12 mouse cellular contexts compared by ENCODE assay signal in the genomic region with DNA sequence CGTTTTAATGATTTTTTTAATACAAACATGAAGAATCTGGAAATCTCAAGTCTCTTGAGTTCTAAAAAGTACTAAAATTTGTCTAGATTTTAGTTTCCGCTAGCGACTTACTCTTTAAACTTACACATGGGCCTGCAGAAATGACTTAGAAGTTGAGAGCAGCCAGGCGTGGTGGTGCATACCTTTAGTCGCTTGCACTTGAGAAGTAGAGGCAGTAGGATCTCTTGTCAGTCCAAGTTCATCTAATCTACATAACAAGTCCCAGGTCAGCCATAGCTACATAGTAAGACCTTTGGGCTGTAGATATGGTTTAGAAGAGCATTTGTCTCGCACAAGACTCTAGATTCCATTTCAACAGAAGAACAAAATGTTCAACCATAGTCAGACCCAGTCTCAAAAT. TPM values are rescaled to one million over a fixed set of nuclear protein-coding genes. Genes with fewer than 3 reads are reported as not detected.
A peak's percentile ranks its signal among the peaks of the same experiment; 100 is the strongest.
DNase-seq lines count a peak whose midpoint lies in the region; ATAC-seq and TF ChIP-seq lines count a peak whose summit lies in the region.
"Had no signal": no experiment of that assay in that cellular context is flagged by ENCODE, and none has a peak within 500 bp of the region (broad histone marks: within the 10 kb centered on the region; RNA-seq: fewer than 3 reads in every experiment).

No protein-coding gene starts in this region.

- H3K4me3 ChIP-seq in hindbrain, postnatal 0 days (ENCODE audit: low read length) = no peak overlapping the region
- H3K4me3 ChIP-seq in hindbrain, embryonic 11.5 days (ENCODE audit: low read depth, low read length) = no peak overlapping the region
- H3K4me3 ChIP-seq in liver, embryonic 12.5 days = peak overlapping the region; percentile 88
- H3K4me3 ChIP-seq in forebrain, embryonic 15.5 days = no peak overlapping the region

- peak overlapping the region; percentile 83; the same call in 1 of the 2 replicates for H3K4me2 ChIP-seq in hindbrain, postnatal 0 days (ENCODE audit: low read depth, low read length)
- no peak overlapping the region for H3K4me2 ChIP-seq in hindbrain, embryonic 11.5 days (replicated peaks; ENCODE audit: low read depth, low read length)
- peak overlapping the region; percentile 84 for H3K4me2 ChIP-seq in liver, embryonic 12.5 days
- no peak overlapping the region; the same call in 1 of the 2 replicates for H3K4me2 ChIP-seq in forebrain, embryonic 15.5 days (replicated peaks)

- DNase-seq in hindbrain, postnatal 0 days (ENCODE audit: low spot score) = no peak
- no peak for DNase-seq in hindbrain, embryonic 11.5 days (ENCODE audit: low spot score)
- peak; percentile 46 for DNase-seq in A20 (ENCODE audit: low read depth, low spot score)
- peak; percentile 69 for DNase-seq in ES-CJ7 (ENCODE audit: low read depth, low spot score)
- no peak for DNase-seq in left cerebral cortex, postnatal 4 days
- DNase-seq: cerebellum, postnatal 14 days; gastrocnemius, postnatal 10 days; thymus, adult 18-20 months had no signal

- no peaks in the 10 kb centered on the region for H3K27me3 ChIP-seq in hindbrain, postnatal 0 days (ENCODE audit: insufficient read depth, low read length)
- no peaks in the 10 kb centered on the region for H3K27me3 ChIP-seq in hindbrain, embryonic 11.5 days (ENCODE audit: control insufficient read depth, insufficient read depth, low read length)
- peaks cover 6% of the 10 kb centered on the region for H3K27me3 ChIP-seq in liver, embryonic 12.5 days (replicated peaks)
- H3K27me3 ChIP-seq in forebrain, embryonic 15.5 days = peaks cover 3% of the 10 kb centered on the region; the same call in 1 of the 2 replicates
- H3K27me3 ChIP-seq: embryonic facial prominence, embryonic 15.5 days had no signal

- no peaks in the 10 kb centered on the region for H3K36me3 ChIP-seq in hindbrain, postnatal 0 days (ENCODE audit: insufficient read depth, low read length)
- no peaks in the 10 kb centered on the region for H3K36me3 ChIP-seq in hindbrain, embryonic 11.5 days (ENCODE audit: control insufficient read depth, insufficient read depth, low read length)
- peaks cover 21% of the 10 kb centered on the region for H3K36me3 ChIP-seq in liver, embryonic 12.5 days
- no peaks in the 10 kb centered on the region for H3K36me3 ChIP-seq in forebrain, embryonic 15.5 days
- H3K36me3 ChIP-seq: embryonic facial prominence, embryonic 15.5 days had no signal

- no peak overlapping the region; the same call in 1 of the 2 replicates for H3K9ac ChIP-seq in hindbrain, postnatal 0 days (replicated peaks; ENCODE audit: low read length)
- no peak overlapping the region for H3K9ac ChIP-seq in hindbrain, embryonic 11.5 days (ENCODE audit: low read depth, low read length)
- H3K9ac ChIP-seq in liver, embryonic 12.5 days = no peak overlapping the region
- H3K9ac ChIP-seq in forebrain, embryonic 15.5 days (replicated peaks) = no peak overlapping the region

- no peak for ATAC-seq in hindbrain, postnatal 0 days
- ATAC-seq in hindbrain, embryonic 11.5 days (ENCODE audit: low FRiP score) = no peak
- ATAC-seq in liver, embryonic 12.5 days = no peak
- ATAC-seq in forebrain, embryonic 15.5 days (replicated peaks) = no peak

- 84% methylated on average over 6 of the region's 6 CpGs for WGBS in hindbrain, postnatal 0 days
- 77% methylated on average over 6 of the region's 6 CpGs for WGBS in hindbrain, embryonic 11.5 days
- WGBS in liver, embryonic 12.5 days (ENCODE audit: insufficient replicate concordance) = 72% methylated on average over 6 of the region's 6 CpGs
- 84% methylated on average over 6 of the region's 6 CpGs for WGBS in forebrain, embryonic 15.5 days

- H3K27ac ChIP-seq in hindbrain, postnatal 0 days = no peak overlapping the region
- no peak overlapping the region for H3K27ac ChIP-seq in hindbrain, embryonic 11.5 days (ENCODE audit: low read depth, low read length)
- peak overlapping the region; percentile 92; the same call in 1 of the 2 replicates for H3K27ac ChIP-seq in liver, embryonic 12.5 days
- no peak overlapping the region for H3K27ac ChIP-seq in forebrain, embryonic 15.5 days (replicated peaks)

- peaks cover 9% of the 10 kb centered on the region; the same call in 1 of the 2 replicates for H3K4me1 ChIP-seq in hindbrain, postnatal 0 days (ENCODE audit: insufficient read depth, low read length)
- H3K4me1 ChIP-seq in hindbrain, embryonic 11.5 days (replicated peaks; ENCODE audit: control insufficient read depth, insufficient read depth, low read length) = peaks cover 3% of the 10 kb centered on the region; the same call in 1 of the 2 replicates
- H3K4me1 ChIP-seq in liver, embryonic 12.5 days = peaks cover 50% of the 10 kb centered on the region
- peaks cover 33% of the 10 kb centered on the region for H3K4me1 ChIP-seq in forebrain, embryonic 15.5 days

- TF ChIP-seq CTCF in hindbrain, postnatal 0 days (IDR thresholded peaks at IDR 0.05; ENCODE audit: low read depth) = no peak

- H3K9me3 ChIP-seq in hindbrain, postnatal 0 days (ENCODE audit: low read length) = no peaks in the 10 kb centered on the region
- no peaks in the 10 kb centered on the region for H3K9me3 ChIP-seq in hindbrain, embryonic 11.5 days (ENCODE audit: control insufficient read depth, low read length)
- H3K9me3 ChIP-seq in liver, embryonic 12.5 days (replicated peaks) = no peaks in the 10 kb centered on the region
- H3K9me3 ChIP-seq in forebrain, embryonic 15.5 days = no peaks in the 10 kb centered on the region
- H3K9me3 ChIP-seq: embryonic facial prominence, embryonic 15.5 days; G1E had no signal

- intact Hi-C loops in left cerebral cortex, postnatal 4 days (cut with DNase I) = no loop called here

RNA-seq across cellular contexts. Expression of gene Cnbp, which starts 1.0 kb away (rescaled TPM):
- total RNA-seq in hindbrain, postnatal 0 days (2014; rRNA removed) = 196 and 209 TPM in 2 replicates
- 660 and 682 TPM in 2 replicates for polyA plus RNA-seq in hindbrain, postnatal 0 days (2015; fragmentation: Nextera tagmentation; extraction: Ambion mirVana)
- polyA plus RNA-seq in hindbrain, embryonic 11.5 days (2014; fragmentation: Nextera tagmentation; extraction: Ambion mirVana) = 1,125 and 1,154 TPM in 2 replicates
- 896 and 933 TPM in 2 replicates for polyA plus RNA-seq in liver, embryonic 12.5 days (2016; fragmentation: Nextera tagmentation; extraction: Ambion mirVana)
- 100 to 1,000 TPM; 219 to 224 TPM for total RNA-seq in left cerebral cortex, postnatal 4 days (2021)
- 741 and 747 TPM in 2 replicates for polyA plus RNA-seq in forebrain, embryonic 15.5 days (2015; fragmentation: Nextera tagmentation; extraction: Ambion mirVana)

RNA-seq across cellular contexts. Expression of gene Isy1, which starts 13.3 kb away (rescaled TPM):
- 7.9 and 11.3 TPM in 2 replicates for total RNA-seq in hindbrain, postnatal 0 days (2014; rRNA removed)
- 27.4 and 31.5 TPM in 2 replicates for polyA plus RNA-seq in hindbrain, postnatal 0 days (2015; fragmentation: Nextera tagmentation; extraction: Ambion mirVana)
- polyA plus RNA-seq in hindbrain, embryonic 11.5 days (2014; fragmentation: Nextera tagmentation; extraction: Ambion mirVana) = 57.7 and 61.7 TPM in 2 replicates
- polyA plus RNA-seq in liver, embryonic 12.5 days (2016; fragmentation: Nextera tagmentation; extraction: Ambion mirVana) = 59.5 and 62.4 TPM in 2 replicates
- total RNA-seq in left cerebral cortex, postnatal 4 days (2021) = 10 to 100 TPM; 29.1 to 30.1 TPM
- polyA plus RNA-seq in forebrain, embryonic 15.5 days (2015; fragmentation: Nextera tagmentation; extraction: Ambion mirVana) = 37.8 and 38.7 TPM in 2 replicates

RNA-seq across cellular contexts. Expression of gene Gm45140, which starts 16.3 kb away (rescaled TPM):
- 0.54 TPM in 1 of 2 replicates, not detected in the other for total RNA-seq in hindbrain, postnatal 0 days (2014; rRNA removed)
- 1.5 and 2.0 TPM in 2 replicates for polyA plus RNA-seq in hindbrain, postnatal 0 days (2015; fragmentation: Nextera tagmentation; extraction: Ambion mirVana)
- 3.2 and 3.8 TPM in 2 replicates for polyA plus RNA-seq in hindbrain, embryonic 11.5 days (2014; fragmentation: Nextera tagmentation; extraction: Ambion mirVana)
- polyA plus RNA-seq in liver, embryonic 12.5 days (2016; fragmentation: Nextera tagmentation; extraction: Ambion mirVana) = 5.0 and 7.1 TPM in 2 replicates
- 1 to 10 TPM; 3.7 to 4.0 TPM for total RNA-seq in left cerebral cortex, postnatal 4 days (2021)
- polyA plus RNA-seq in forebrain, embryonic 15.5 days (2015; fragmentation: Nextera tagmentation; extraction: Ambion mirVana) = 3.6 and 3.7 TPM in 2 replicates

RNA-seq across cellular contexts. Expression of gene Copg1, which starts 35.7 kb away (rescaled TPM):
- total RNA-seq in hindbrain, postnatal 0 days (2014; rRNA removed) = 242 and 247 TPM in 2 replicates
- 200 and 216 TPM in 2 replicates for polyA plus RNA-seq in hindbrain, postnatal 0 days (2015; fragmentation: Nextera tagmentation; extraction: Ambion mirVana)
- 128 and 138 TPM in 2 replicates for polyA plus RNA-seq in hindbrain, embryonic 11.5 days (2014; fragmentation: Nextera tagmentation; extraction: Ambion mirVana)
- 79.2 and 85.0 TPM in 2 replicates for polyA plus RNA-seq in liver, embryonic 12.5 days (2016; fragmentation: Nextera tagmentation; extraction: Ambion mirVana)
- total RNA-seq in left cerebral cortex, postnatal 4 days (2021) = 100 to 1,000 TPM; 158 to 172 TPM
- polyA plus RNA-seq in forebrain, embryonic 15.5 days (2015; fragmentation: Nextera tagmentation; extraction: Ambion mirVana) = 159 and 164 TPM in 2 replicates

RNA-seq across cellular contexts. Expression of gene Rab43, which starts 39.9 kb away (rescaled TPM):
- total RNA-seq in hindbrain, postnatal 0 days (2014; rRNA removed) = 18.6 and 27.3 TPM in 2 replicates
- 7.4 and 8.0 TPM in 2 replicates for polyA plus RNA-seq in hindbrain, postnatal 0 days (2015; fragmentation: Nextera tagmentation; extraction: Ambion mirVana)
- polyA plus RNA-seq in hindbrain, embryonic 11.5 days (2014; fragmentation: Nextera tagmentation; extraction: Ambion mirVana) = 5.0 and 6.8 TPM in 2 replicates
- polyA plus RNA-seq in liver, embryonic 12.5 days (2016; fragmentation: Nextera tagmentation; extraction: Ambion mirVana) = 28.6 and 30.5 TPM in 2 replicates
- total RNA-seq in left cerebral cortex, postnatal 4 days (2021) = 10 to 100 TPM; 15.2 to 21.8 TPM
- polyA plus RNA-seq in forebrain, embryonic 15.5 days (2015; fragmentation: Nextera tagmentation; extraction: Ambion mirVana) = 6.9 and 8.0 TPM in 2 replicates

Comparison
In these comparisons a context has a peak if more than half of its experiments do, and no peak if none do; other contexts are left out.
1. H3K4me2 ChIP-seq: peak in hindbrain, postnatal 0 days (single experiment) and liver, embryonic 12.5 days (single experiment); none in hindbrain, embryonic 11.5 days (single experiment) and forebrain, embryonic 15.5 days (single experiment).
2. DNase-seq: peak in A20 (single experiment) and ES-CJ7 (single experiment); none in hindbrain, postnatal 0 days (single experiment), hindbrain, embryonic 11.5 days (single experiment) and left cerebral cortex, postnatal 4 days (single experiment).